Mouse (Mus musculus) megakaryocyte-erythroid progenitor cell, adult 5-6 weeks (primary cell): ENCODE results near the gene Gm28374. TPM values are rescaled to one million over a fixed set of nuclear protein-coding genes. Genes with fewer than 3 reads are reported as not detected.

Source experiments
- ATAC-seq: replicated peaks from 2 replicates; pipeline ENCODE4 v1.8.0; 2016; ENCODE audit warnings: mild to moderate bottlenecking, inconsistent platforms; ENCODE audit not compliant: severe bottlenecking, poor library complexity, low FRiP score, low TSS enrichment
- total RNA-seq, 2 experiments: library from RNA; stranded (forward) in 1 of 2; stranded (reverse) in 1 of 2; fragments of 200-1000, 215-1000 nt in 1 of 2; fragments of >200 nt in 1 of 2; fragmentation: Nextera tagmentation in 1 of 2; gene quantifications; 2 replicates each; pipeline ENCODE4 v1.2.3; 2014 to 2017

Gene Gm28374
- total RNA-seq, 2 experiments from 2014 or later, result 0.99 TPM; not detected in 1

GRCm38 (mm10) chr19:6035966-6036585, 46.0 kb downstream of the Gm28374 start:
- ATAC-seq, result no peak

GRCm38 (mm10) chr19:6030520-6031280, 51.4 kb downstream of the Gm28374 start:
- ATAC-seq, result no peak

- no peak for ATAC-seq
Observed at GRCm38 (mm10) chr19:6029426-6029825, 52.6 kb downstream of the Gm28374 start.

- no peak for ATAC-seq
Observed at GRCm38 (mm10) chr19:6028991-6029390, 53.1 kb downstream of the Gm28374 start.

Other genes with a start within 250 kb of the Gm28374 start
- gene Frmd8, start 207.0 kb downstream of the Gm28374 start, total RNA-seq (2014; fragmentation: Nextera tagmentation), result 12.5 and 14.1 TPM in 2 replicates
- gene Frmd8, start 207.0 kb downstream of the Gm28374 start, total RNA-seq (2017), result 10.7 and 14.3 TPM in 2 replicates
- gene Slc25a45, start 204.4 kb downstream of the Gm28374 start, total RNA-seq (2014; fragmentation: Nextera tagmentation), result 10.0 and 20.1 TPM in 2 replicates
- 11.7 and 11.9 TPM in 2 replicates for gene Slc25a45, start 204.4 kb downstream of the Gm28374 start, total RNA-seq (2017)
- gene Tigd3, start 188.1 kb downstream of the Gm28374 start, total RNA-seq (2014; fragmentation: Nextera tagmentation), result 5.3 and 5.9 TPM in 2 replicates
- gene Tigd3, start 188.1 kb downstream of the Gm28374 start, total RNA-seq (2017), result 2.2 and 3.1 TPM in 2 replicates
- gene Dpf2, start 169.2 kb downstream of the Gm28374 start, total RNA-seq (2014; fragmentation: Nextera tagmentation), result 91.2 and 95.9 TPM in 2 replicates
- gene Dpf2, start 169.2 kb downstream of the Gm28374 start, total RNA-seq (2017), result 75.0 and 124 TPM in 2 replicates
- gene Cdc42ep2, start 157.4 kb downstream of the Gm28374 start, total RNA-seq (2014; fragmentation: Nextera tagmentation), result 0.77 TPM in 1 of 2 replicates, not detected in the other
- gene Cdc42ep2, start 157.4 kb downstream of the Gm28374 start, total RNA-seq (2017), result not detected in 2 replicates
- 134 and 164 TPM in 2 replicates for gene Pola2, start 118.1 kb downstream of the Gm28374 start, total RNA-seq (2014; fragmentation: Nextera tagmentation)
- gene Pola2, start 118.1 kb downstream of the Gm28374 start, total RNA-seq (2017), result 62.6 and 87.0 TPM in 2 replicates
- not detected in 2 replicates for gene Slc22a20, start 96.1 kb downstream of the Gm28374 start, total RNA-seq (2014; fragmentation: Nextera tagmentation)
- gene Slc22a20, start 96.1 kb downstream of the Gm28374 start, total RNA-seq (2017), result not detected in 2 replicates
- gene Capn1, start 66.4 kb downstream of the Gm28374 start, total RNA-seq (2014; fragmentation: Nextera tagmentation), result 41.2 and 46.0 TPM in 2 replicates
- 30.6 and 53.5 TPM in 2 replicates for gene Capn1, start 66.4 kb downstream of the Gm28374 start, total RNA-seq (2017)
- 31.2 and 52.3 TPM in 2 replicates for gene Syvn1, start 35.7 kb downstream of the Gm28374 start, total RNA-seq (2014; fragmentation: Nextera tagmentation)
- 5.8 and 7.5 TPM in 2 replicates for gene Syvn1, start 35.7 kb downstream of the Gm28374 start, total RNA-seq (2017)
- gene Mrpl49, start 24.5 kb downstream of the Gm28374 start, total RNA-seq (2014; fragmentation: Nextera tagmentation), result 54.4 and 64.1 TPM in 2 replicates
- 33.6 and 41.0 TPM in 2 replicates for gene Mrpl49, start 24.5 kb downstream of the Gm28374 start, total RNA-seq (2017)
- gene Fau, start 24.4 kb downstream of the Gm28374 start, total RNA-seq (2014; fragmentation: Nextera tagmentation), result 2,866 and 2,996 TPM in 2 replicates
- 1,307 and 1,586 TPM in 2 replicates for gene Fau, start 24.4 kb downstream of the Gm28374 start, total RNA-seq (2017)
- gene Znhit2, start 21.1 kb downstream of the Gm28374 start, total RNA-seq (2014; fragmentation: Nextera tagmentation), result 11.5 and 16.7 TPM in 2 replicates
- gene Znhit2, start 21.1 kb downstream of the Gm28374 start, total RNA-seq (2017), result 10.7 and 11.2 TPM in 2 replicates
- gene Tm7sf2, start 13.9 kb downstream of the Gm28374 start, total RNA-seq (2014; fragmentation: Nextera tagmentation), result 13.7 and 14.7 TPM in 2 replicates
- gene Tm7sf2, start 13.9 kb downstream of the Gm28374 start, total RNA-seq (2017), result 3.6 and 4.8 TPM in 2 replicates
- 45.2 and 61.4 TPM in 2 replicates for gene Vps51, start 5.0 kb downstream of the Gm28374 start, total RNA-seq (2014; fragmentation: Nextera tagmentation)
- gene Vps51, start 5.0 kb downstream of the Gm28374 start, total RNA-seq (2017), result 33.9 and 40.6 TPM in 2 replicates
- gene Tmem262, start 2.2 kb downstream of the Gm28374 start, total RNA-seq (2014; fragmentation: Nextera tagmentation), result not detected in 2 replicates
- gene Tmem262, start 2.2 kb downstream of the Gm28374 start, total RNA-seq (2017), result not detected in 2 replicates
- gene Zfpl1, start 2.7 kb upstream of the Gm28374 start, total RNA-seq (2014; fragmentation: Nextera tagmentation), result 20.4 and 38.0 TPM in 2 replicates
- gene Zfpl1, start 2.7 kb upstream of the Gm28374 start, total RNA-seq (2017), result 34.2 and 34.8 TPM in 2 replicates
- gene Cdca5, start 2.7 kb upstream of the Gm28374 start, total RNA-seq (2014; fragmentation: Nextera tagmentation), result 47.6 and 48.9 TPM in 2 replicates
- gene Cdca5, start 2.7 kb upstream of the Gm28374 start, total RNA-seq (2017), result 25.2 and 25.9 TPM in 2 replicates
- 3.5 and 5.7 TPM in 2 replicates for gene AC131692.1, start 12.2 kb upstream of the Gm28374 start, total RNA-seq (2014; fragmentation: Nextera tagmentation)
- gene AC131692.1, start 12.2 kb upstream of the Gm28374 start, total RNA-seq (2017), result 0.95 and 1.6 TPM in 2 replicates
- 1.5 and 2.1 TPM in 2 replicates for gene Naaladl1, start 23.5 kb upstream of the Gm28374 start, total RNA-seq (2014; fragmentation: Nextera tagmentation)
- gene Naaladl1, start 23.5 kb upstream of the Gm28374 start, total RNA-seq (2017), result not detected in 2 replicates
- gene Sac3d1, start 36.4 kb upstream of the Gm28374 start, total RNA-seq (2014; fragmentation: Nextera tagmentation), result 18.8 and 20.9 TPM in 2 replicates
- gene Sac3d1, start 36.4 kb upstream of the Gm28374 start, total RNA-seq (2017), result 7.7 and 9.3 TPM in 2 replicates
- 15.2 and 24.6 TPM in 2 replicates for gene Snx15, start 46.0 kb upstream of the Gm28374 start, total RNA-seq (2014; fragmentation: Nextera tagmentation)
- gene Snx15, start 46.0 kb upstream of the Gm28374 start, total RNA-seq (2017), result 7.0 and 13.2 TPM in 2 replicates
- 2.0 TPM in 1 of 2 replicates, not detected in the other for gene Batf2, start 58.7 kb upstream of the Gm28374 start, total RNA-seq (2014; fragmentation: Nextera tagmentation)
- 0.42 TPM in 1 of 2 replicates, not detected in the other for gene Batf2, start 58.7 kb upstream of the Gm28374 start, total RNA-seq (2017)
- 43.2 and 45.4 TPM in 2 replicates for gene Arl2, start 59.3 kb upstream of the Gm28374 start, total RNA-seq (2014; fragmentation: Nextera tagmentation)
- 26.4 and 38.6 TPM in 2 replicates for gene Arl2, start 59.3 kb upstream of the Gm28374 start, total RNA-seq (2017)
- not detected in 2 replicates for gene Majin, start 102.1 kb upstream of the Gm28374 start, total RNA-seq (2014; fragmentation: Nextera tagmentation)
- not detected in 2 replicates for gene Majin, start 102.1 kb upstream of the Gm28374 start, total RNA-seq (2017)
- gene Gpha2, start 144.1 kb upstream of the Gm28374 start, total RNA-seq (2014; fragmentation: Nextera tagmentation), result not detected in 2 replicates
- gene Gpha2, start 144.1 kb upstream of the Gm28374 start, total RNA-seq (2017), result not detected in 2 replicates
- 10.9 and 24.0 TPM in 2 replicates for gene Ppp2r5b, start 153.6 kb upstream of the Gm28374 start, total RNA-seq (2014; fragmentation: Nextera tagmentation)
- gene Ppp2r5b, start 153.6 kb upstream of the Gm28374 start, total RNA-seq (2017), result 8.6 and 10.3 TPM in 2 replicates
- gene Atg2a, start 159.4 kb upstream of the Gm28374 start, total RNA-seq (2014; fragmentation: Nextera tagmentation), result 22.6 and 30.2 TPM in 2 replicates
- gene Atg2a, start 159.4 kb upstream of the Gm28374 start, total RNA-seq (2017), result 5.8 and 11.8 TPM in 2 replicates
- gene Ehd1, start 194.5 kb upstream of the Gm28374 start, total RNA-seq (2014; fragmentation: Nextera tagmentation), result 50.0 and 60.7 TPM in 2 replicates
- gene Ehd1, start 194.5 kb upstream of the Gm28374 start, total RNA-seq (2017), result 26.7 and 62.5 TPM in 2 replicates
- 3.4 and 4.4 TPM in 2 replicates for gene Cdc42bpg, start 224.2 kb upstream of the Gm28374 start, total RNA-seq (2014; fragmentation: Nextera tagmentation)
- 3.1 and 3.7 TPM in 2 replicates for gene Cdc42bpg, start 224.2 kb upstream of the Gm28374 start, total RNA-seq (2017)